Mouse (Mus musculus): ENCODE measurements around the gene Pakap. TPM values are rescaled to one million over a fixed set of nuclear protein-coding genes. Genes with fewer than 3 reads are reported as not detected.

Gene Pakap
- total and polyA plus RNA-seq, 2 experiments from 2014 or later, result 6.9 to 9.5 TPM

DNA sequence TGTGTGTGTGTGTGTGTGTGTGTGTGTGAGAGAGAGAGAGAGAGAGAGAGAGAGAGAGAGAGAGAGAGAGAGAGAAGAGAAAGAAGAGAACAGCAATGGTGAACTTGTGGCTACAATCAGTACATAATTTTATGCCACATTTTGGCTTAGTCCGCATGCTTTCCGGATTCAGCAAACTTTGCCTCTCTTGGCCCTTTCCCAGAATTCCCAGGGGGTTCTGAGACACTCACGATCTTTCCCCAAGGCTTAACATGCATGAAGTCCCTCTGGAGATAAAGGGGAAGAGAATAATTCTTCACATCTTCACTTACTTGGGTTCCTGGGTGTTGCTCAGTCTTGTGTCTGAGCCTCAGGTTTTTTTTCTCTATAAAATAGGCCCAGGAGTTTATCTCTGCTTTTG lies 2.2 kb downstream of the Pakap start:
- ATAC-seq (no peak), DNase-seq (no peak)
- Histone ChIP-seq H3K4me1 (ENCODE audit: insufficient read depth) (peaks cover 11% of the 10 kb centered on the region; the same call in 1 of the 2 replicates), H3K4me3 (ENCODE audit: low read depth, low read length) (no peak overlapping the region), H3K27ac (ENCODE audit: low read depth, low read length) (no peak overlapping the region), H3K36me3 (ENCODE audit: insufficient read depth) (no peaks in the 10 kb centered on the region), H3K9me3 (ENCODE audit: low read length) (no peaks in the 10 kb centered on the region), H3K27me3 (ENCODE audit: insufficient read depth, low read length) (no peaks in the 10 kb centered on the region), H3K9ac (no peak overlapping the region), H3K4me2 (ENCODE audit: low read depth) (no peak overlapping the region)
- TF ChIP-seq CTCF (IDR thresholded peaks at IDR 0.05; ENCODE audit: low read depth), result no peak
- 62% methylated on average over 3 of the region's 3 CpGs for WGBS

DNA sequence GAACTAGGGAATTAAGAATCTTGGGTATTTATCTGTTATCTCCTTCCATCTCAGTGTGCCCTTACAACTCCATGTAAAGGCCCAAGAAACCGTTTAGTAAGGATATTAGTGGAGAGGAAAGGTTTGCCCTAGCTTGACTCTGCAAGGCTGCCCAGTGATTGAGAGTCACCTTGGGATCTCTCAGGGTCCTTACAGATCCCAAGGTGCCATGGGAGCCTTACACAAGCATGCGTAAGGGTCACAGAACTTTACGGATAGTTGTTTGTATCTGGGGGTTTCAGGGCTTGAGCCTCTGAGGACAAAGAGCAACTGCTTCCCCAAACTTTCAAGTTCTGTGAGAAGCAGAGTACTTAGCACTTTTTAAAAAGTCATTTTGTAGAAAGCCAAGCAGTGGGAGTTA lies 6.2 kb downstream of the Pakap start:
- H3K4me2 ChIP-seq (ENCODE audit: low read depth), result no peak overlapping the region
- H3K36me3 ChIP-seq (ENCODE audit: insufficient read depth), result no peaks in the 10 kb centered on the region
- no peaks in the 10 kb centered on the region for H3K9me3 ChIP-seq (ENCODE audit: low read length)
- TF ChIP-seq CTCF (IDR thresholded peaks at IDR 0.05; ENCODE audit: low read depth), result no peak
- H3K4me1 ChIP-seq (ENCODE audit: insufficient read depth), result no peaks in the 10 kb centered on the region
- ATAC-seq (no peak), DNase-seq (no peak)
- WGBS, result 92% methylated on average over 3 of the region's 3 CpGs
- no peak overlapping the region for H3K4me3 ChIP-seq (ENCODE audit: low read depth, low read length)
- H3K9ac ChIP-seq, result no peak overlapping the region
- H3K27ac ChIP-seq (ENCODE audit: low read depth, low read length), result no peak overlapping the region
- H3K27me3 ChIP-seq (ENCODE audit: insufficient read depth, low read length), result no peaks in the 10 kb centered on the region

DNA sequence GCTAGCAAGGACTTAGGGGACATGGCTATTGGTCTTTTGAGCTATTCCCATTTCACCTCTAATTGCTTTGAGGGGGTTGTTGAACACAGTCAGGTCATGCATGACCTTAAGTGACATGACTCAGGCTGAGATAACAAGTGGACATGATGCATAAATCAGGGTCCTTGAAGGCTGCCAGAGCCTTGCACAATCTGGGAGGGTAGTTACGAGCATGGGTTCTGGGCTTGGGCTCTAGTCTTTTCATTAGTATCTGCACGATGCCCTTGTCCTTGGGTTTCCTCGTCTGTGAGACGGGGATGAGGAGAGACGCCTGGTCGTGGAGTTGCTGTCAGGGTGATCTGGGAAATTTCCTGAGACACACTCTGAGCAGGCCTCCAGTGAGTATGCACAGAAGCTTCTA lies 6.7 kb downstream of the Pakap start:
- no peak for TF ChIP-seq CTCF (IDR thresholded peaks at IDR 0.05; ENCODE audit: low read depth)
- Histone ChIP-seq H3K9ac (no peak overlapping the region), H3K4me1 (ENCODE audit: insufficient read depth) (no peaks in the 10 kb centered on the region), H3K9me3 (ENCODE audit: low read length) (no peaks in the 10 kb centered on the region), H3K36me3 (ENCODE audit: insufficient read depth) (no peaks in the 10 kb centered on the region), H3K4me2 (ENCODE audit: low read depth) (no peak overlapping the region), H3K27me3 (ENCODE audit: insufficient read depth, low read length) (no peaks in the 10 kb centered on the region), H3K4me3 (ENCODE audit: low read depth, low read length) (no peak overlapping the region), H3K27ac (ENCODE audit: low read depth, low read length) (no peak overlapping the region)
- DNase-seq (no peak), ATAC-seq (no peak)
- 84% methylated on average over 6 of the region's 6 CpGs for WGBS

DNA sequence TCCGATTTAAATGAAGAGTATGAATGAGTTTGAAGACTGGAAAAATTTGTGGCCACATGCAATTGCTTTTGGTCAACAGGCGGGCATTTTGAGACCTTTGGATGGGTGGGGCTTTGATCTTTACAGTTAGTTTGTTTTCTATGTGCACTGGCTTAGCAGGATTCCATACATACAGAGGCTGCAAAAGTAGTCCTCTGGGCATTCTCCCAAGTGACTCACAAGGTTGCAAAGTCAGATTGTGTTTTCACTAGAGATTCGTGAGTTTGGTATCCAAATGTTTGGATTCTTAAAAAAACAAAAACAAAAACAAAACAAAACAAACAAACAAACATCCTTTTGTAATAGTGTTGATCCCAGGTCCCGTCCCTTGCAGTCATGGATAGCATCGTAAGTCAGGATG lies 7.7 kb downstream of the Pakap start:
- no peak overlapping the region for H3K9ac ChIP-seq
- DNase-seq (no peak), ATAC-seq (no peak)
- TF ChIP-seq CTCF (IDR thresholded peaks at IDR 0.05; ENCODE audit: low read depth), result no peak
- whole genome bisulfite sequencing, result 77% methylated on average over 5 of the region's 5 CpGs
- no peaks in the 10 kb centered on the region for H3K27me3 ChIP-seq (ENCODE audit: insufficient read depth, low read length)
- H3K4me2 ChIP-seq (ENCODE audit: low read depth), result no peak overlapping the region
- H3K4me3 ChIP-seq (ENCODE audit: low read depth, low read length), result no peak overlapping the region
- H3K4me1 ChIP-seq (ENCODE audit: insufficient read depth), result no peaks in the 10 kb centered on the region
- H3K36me3 ChIP-seq (ENCODE audit: insufficient read depth), result no peaks in the 10 kb centered on the region
- H3K9me3 ChIP-seq (ENCODE audit: low read length), result no peaks in the 10 kb centered on the region
- no peak overlapping the region for H3K27ac ChIP-seq (ENCODE audit: low read depth, low read length)

DNA sequence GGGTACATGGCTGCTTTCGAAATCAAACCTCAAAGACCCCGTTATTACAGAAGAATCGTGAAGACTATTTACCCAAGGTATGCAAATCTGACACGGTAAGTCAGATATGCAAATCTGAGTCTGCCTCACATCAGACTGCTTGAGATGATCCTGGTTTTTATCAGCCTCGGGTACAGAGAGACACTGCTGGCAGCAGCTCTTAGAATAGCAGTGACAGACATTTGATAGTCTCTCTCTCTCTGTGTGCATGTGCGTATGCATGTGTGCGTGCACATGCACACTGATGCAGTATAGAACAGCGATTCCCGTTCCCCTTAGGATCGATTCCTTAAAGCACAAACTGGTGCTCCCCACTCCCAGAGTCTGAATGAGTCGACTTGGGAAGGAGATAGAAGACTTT lies 8.1 kb downstream of the Pakap start:
- Histone ChIP-seq H3K27me3 (ENCODE audit: insufficient read depth, low read length) (no peaks in the 10 kb centered on the region), H3K4me2 (ENCODE audit: low read depth) (no peak overlapping the region), H3K4me3 (ENCODE audit: low read depth, low read length) (no peak overlapping the region), H3K9me3 (ENCODE audit: low read length) (no peaks in the 10 kb centered on the region), H3K36me3 (ENCODE audit: insufficient read depth) (no peaks in the 10 kb centered on the region), H3K27ac (ENCODE audit: low read depth, low read length) (no peak overlapping the region), H3K9ac (no peak overlapping the region), H3K4me1 (ENCODE audit: insufficient read depth) (no peaks in the 10 kb centered on the region)
- ATAC-seq (peak; percentile 69), DNase-seq (no peak)
- no peak for TF ChIP-seq CTCF (IDR thresholded peaks at IDR 0.05; ENCODE audit: low read depth)
- WGBS, result 78% methylated on average over 11 of the region's 11 CpGs

DNA sequence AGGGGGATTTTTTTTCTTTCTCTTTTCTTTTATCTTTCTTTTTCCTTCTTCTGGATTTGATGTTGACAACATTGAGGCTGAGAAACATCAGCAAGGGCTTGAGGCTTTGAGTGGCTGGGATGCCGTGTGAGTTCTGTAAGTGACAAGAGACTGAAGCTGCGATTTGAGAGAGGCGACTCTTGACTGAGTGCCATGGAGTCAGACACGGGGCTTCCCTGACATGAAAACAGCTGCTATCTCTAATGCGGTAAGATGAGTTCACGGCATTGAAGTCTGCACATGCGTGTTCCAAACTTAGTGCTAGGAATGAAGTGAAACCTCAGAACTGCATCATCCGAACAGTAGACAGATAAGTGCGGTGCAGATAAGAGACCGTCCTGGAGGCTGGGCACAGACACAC lies 11.7 kb downstream of the Pakap start:
- whole genome bisulfite sequencing, result 87% methylated on average over 10 of the region's 10 CpGs
- ATAC-seq, result no peak

DNA sequence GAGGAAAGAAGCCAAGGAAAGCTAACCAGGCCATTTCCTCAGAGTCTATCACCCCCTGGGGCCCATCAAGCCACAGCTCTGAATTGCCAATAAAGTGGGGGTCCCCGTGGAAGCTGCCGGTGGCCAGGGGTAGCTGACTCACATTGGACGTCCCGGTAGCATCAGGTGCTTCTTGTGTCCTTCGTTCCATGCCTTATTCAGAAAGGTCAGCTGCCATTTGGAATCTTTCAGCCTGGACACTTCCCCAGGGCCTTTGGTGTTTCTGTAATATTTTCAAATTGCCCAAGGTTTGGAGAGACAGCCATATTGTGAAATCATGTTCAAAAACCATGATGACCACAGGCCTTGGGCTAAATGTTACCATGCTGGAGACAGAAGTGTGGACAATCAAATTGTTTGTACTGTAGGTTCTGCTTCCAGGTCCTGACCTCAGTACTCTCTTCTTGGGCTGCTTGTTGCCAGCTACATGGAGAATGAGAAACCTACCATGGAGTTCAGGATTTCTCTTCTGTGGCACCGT lies 17.4 kb downstream of the Pakap start:
- no peak overlapping the region for H3K4me3 ChIP-seq (ENCODE audit: low read depth, low read length)
- WGBS, result 92% methylated on average over 6 of the region's 6 CpGs
- no peak for ATAC-seq
- no peaks in the 10 kb centered on the region for H3K4me1 ChIP-seq (ENCODE audit: insufficient read depth)
- no peak overlapping the region for H3K9ac ChIP-seq
- no peak for DNase-seq
- no peaks in the 10 kb centered on the region for H3K36me3 ChIP-seq (ENCODE audit: insufficient read depth)
- no peak for TF ChIP-seq CTCF (IDR thresholded peaks at IDR 0.05; ENCODE audit: low read depth)
- no peak overlapping the region for H3K4me2 ChIP-seq (ENCODE audit: low read depth)
- no peaks in the 10 kb centered on the region for H3K9me3 ChIP-seq (ENCODE audit: low read length)
- no peak overlapping the region for H3K27ac ChIP-seq (ENCODE audit: low read depth, low read length)
- no peaks in the 10 kb centered on the region for H3K27me3 ChIP-seq (ENCODE audit: insufficient read depth, low read length)

More for the DNA sequence above, 11.7 kb downstream of the Pakap start:
- Histone ChIP-seq H3K27ac (ENCODE audit: low read depth, low read length) (no peak overlapping the region), H3K4me1 (ENCODE audit: insufficient read depth) (no peaks in the 10 kb centered on the region), H3K4me3 (ENCODE audit: low read depth, low read length) (no peak overlapping the region), H3K9me3 (ENCODE audit: low read length) (no peaks in the 10 kb centered on the region), H3K9ac (no peak overlapping the region), H3K4me2 (ENCODE audit: low read depth) (no peak overlapping the region), H3K27me3 (ENCODE audit: insufficient read depth, low read length) (no peaks in the 10 kb centered on the region), H3K36me3 (ENCODE audit: insufficient read depth) (no peaks in the 10 kb centered on the region)
- TF ChIP-seq CTCF (IDR thresholded peaks at IDR 0.05; ENCODE audit: low read depth), result no peak
- no peak for DNase-seq
